Mouse (Mus musculus) cerebellum, adult 2 months (tissue): ENCODE measurements around the gene Crcp.

Experiments
- CTCF ChIP-seq: fragments of 200-500 bp; IDR thresholded peaks from 2 replicates; pipeline ENCODE4 v1.5.1; 2011; ENCODE audit warnings: low read depth, mild to moderate bottlenecking, control low read depth, low read length, moderate library complexity, borderline replicate concordance; ENCODE audit not compliant: insufficient read depth
- POLR2A ChIP-seq: fragments of 200-500 bp; IDR thresholded peaks from 2 replicates; pipeline ENCODE4 v1.6.1; 2011; ENCODE audit warnings: low read length, control low read depth, borderline replicate concordance; ENCODE audit not compliant: insufficient read depth

DNA sequence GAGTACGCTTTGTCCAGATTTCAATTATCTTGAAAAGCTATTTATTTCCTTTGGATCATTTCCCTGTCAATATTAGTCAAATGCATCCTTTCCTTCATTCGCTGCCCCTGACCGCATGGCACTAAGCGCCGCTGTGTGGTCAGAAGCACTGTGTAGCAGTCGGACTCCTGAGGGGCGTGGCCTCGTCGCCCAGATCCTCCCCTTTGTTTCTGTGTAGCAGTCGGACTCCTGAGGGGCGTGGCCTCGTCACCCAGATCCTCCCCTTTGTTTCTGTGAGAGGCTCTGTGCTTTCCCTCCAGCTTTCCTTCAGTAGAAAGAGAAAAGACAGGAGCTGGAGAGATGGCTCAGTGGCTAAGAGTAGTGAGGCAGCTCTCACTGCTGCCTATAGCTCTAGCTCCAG is 67.7 kb downstream of the Crcp start:
- no peak for TF ChIP-seq CTCF
- no peak for TF ChIP-seq POLR2A
